Mouse (Mus musculus) heart, embryonic 16.5 days (tissue): ENCODE data around the gene Wdhd1. TPM values are rescaled to one million over a fixed set of nuclear protein-coding genes. Genes with fewer than 3 reads are reported as not detected.

Experiments
- ATAC-seq: fragments of 200-750 bp; cut with Nextera tagmentation; replicated peaks from 2 replicates; pipeline ENCODE4 v1.8.0; 2017; ENCODE audit warnings: moderate number of reproducible peaks; ENCODE audit not compliant: insufficient read depth, low FRiP score; ENCODE audit errors: extremely low read depth
- H3K27ac ChIP-seq: fragments of 300-500 bp; sonication (generic); 2 replicates; pipeline ENCODE4 v1.5.1; 2014; ENCODE audit warnings: mild to moderate bottlenecking, low read length, control low read depth, moderate library complexity
- H3K27me3 ChIP-seq: fragments of 300-500 bp; sonication (generic); 2 replicates; pipeline ENCODE4 v1.6.1; 2014; ENCODE audit warnings: low read length, mixed read lengths; ENCODE audit not compliant: control insufficient read depth, insufficient read depth
- H3K36me3 ChIP-seq: fragments of 300-500 bp; sonication (generic); 2 replicates; pipeline ENCODE4 v1.6.1; 2014; ENCODE audit not compliant: control insufficient read depth, insufficient read depth
- H3K4me1 ChIP-seq: fragments of 300-500 bp; sonication (generic); 2 replicates; pipeline ENCODE4 v1.6.1; 2014; ENCODE audit warnings: low read length, mixed read lengths; ENCODE audit not compliant: control insufficient read depth, insufficient read depth
- H3K4me2 ChIP-seq: fragments of 300-500 bp; sonication (generic); 2 replicates; pipeline ENCODE4 v1.6.1; 2014; ENCODE audit warnings: low read depth, mild to moderate bottlenecking, control low read depth, low read length
- H3K4me3 ChIP-seq: fragments of 300-500 bp; sonication (generic); 2 replicates; pipeline ENCODE4 v1.5.1; 2014; ENCODE audit warnings: mild to moderate bottlenecking, control low read depth, low read length
- H3K9ac ChIP-seq: fragments of 300-500 bp; sonication (generic); 2 replicates; pipeline ENCODE4 v1.6.1; 2014; ENCODE audit warnings: low read length, control low read depth
- H3K9me3 ChIP-seq: fragments of 300-500 bp; sonication (generic); replicated peaks from 2 replicates; pipeline ENCODE4 v1.6.1; 2016; ENCODE audit warnings: low read length; ENCODE audit not compliant: control insufficient read depth
- WGBS: fragments of 180-500 bp; shearing (Covaris S2); extraction: QIAGEN DNeasy Blood & Tissue Kit; methylation state at CpG from one replicate; pipeline ENCODE4 v1.1.7; 2014; 5-methylcytosine and 5-hydroxymethylcytosine counted together
- polyA plus RNA-seq: library from polyadenylated mRNA; unstranded; fragments of >200 nt; fragmentation: Nextera tagmentation; extraction: Ambion mirVana; gene quantifications from 2 replicates; pipeline ENCODE4 v1.2.1, GENCODE M21; 2015

Gene Wdhd1
- polyA plus RNA-seq, 1 experiment from 2014 or later, result 14.6 TPM

DNA sequence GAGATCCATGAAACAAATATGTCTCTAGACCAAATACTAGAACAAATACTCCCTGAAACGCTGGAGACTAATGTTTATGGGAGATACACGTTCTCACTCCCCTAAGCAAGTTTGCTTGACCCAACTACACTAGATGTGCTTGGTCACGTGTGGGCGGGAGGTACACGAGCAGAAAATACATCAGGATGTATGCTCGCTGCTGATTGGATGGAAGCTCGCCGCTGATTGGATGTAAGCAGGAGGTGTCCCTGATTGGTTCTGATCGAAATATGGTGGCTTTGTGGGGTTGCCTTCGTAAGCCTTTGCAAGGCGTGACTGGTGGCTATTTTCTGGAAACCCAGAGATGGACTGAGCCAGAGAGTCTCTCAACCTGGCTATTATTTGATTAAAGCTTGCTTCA, 55.1 kb downstream of the Wdhd1 start:
- no peaks in the 10 kb centered on the region for H3K4me1 ChIP-seq

DNA sequence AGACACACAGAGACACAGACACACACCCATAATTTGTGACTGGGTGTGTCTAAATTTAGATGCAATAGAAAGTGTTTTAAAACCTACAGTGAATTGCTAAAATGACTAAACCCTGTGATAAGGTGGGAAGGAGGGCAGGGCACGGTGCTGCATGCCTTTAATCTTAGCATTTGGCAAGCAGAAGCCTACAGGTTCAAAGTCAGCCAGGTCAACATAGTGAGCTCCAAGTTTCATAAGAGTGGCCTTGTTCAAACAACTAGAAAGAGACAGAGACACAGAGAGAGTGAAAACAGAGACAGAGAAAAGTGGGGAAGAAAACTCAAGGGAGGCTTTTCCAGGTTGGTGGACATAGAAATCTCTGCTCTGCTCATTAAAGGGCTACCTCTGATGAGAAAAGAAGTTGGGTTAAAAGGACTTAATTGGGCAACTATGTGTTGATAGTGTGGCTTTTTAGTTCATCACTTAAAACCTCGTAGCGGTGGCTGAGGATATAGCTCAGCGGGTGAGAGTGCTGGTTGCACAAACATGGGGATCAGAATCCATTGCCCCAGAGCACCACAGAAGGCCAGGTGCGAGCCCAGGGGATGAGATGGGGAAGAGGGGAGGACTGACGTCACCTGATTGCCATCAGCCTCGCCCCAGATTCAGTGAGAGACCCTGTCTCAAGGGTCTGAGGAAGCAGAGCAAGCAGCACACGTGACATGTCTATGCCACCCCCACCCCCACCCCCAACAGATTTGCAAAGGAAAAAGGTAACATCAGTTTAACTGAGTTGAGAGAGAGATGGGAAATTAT, 56.2 kb downstream of the Wdhd1 start:
- Histone ChIP-seq H3K9ac (no peak overlapping the region), H3K4me2 (no peak overlapping the region), H3K4me1 (no peaks in the 10 kb centered on the region), H3K27me3 (no peaks in the 10 kb centered on the region), H3K27ac (no peak overlapping the region), H3K4me3 (no peak overlapping the region), H3K9me3 (peaks cover 2% of the 10 kb centered on the region; the same call in 1 of the 2 replicates), H3K36me3 (no peaks in the 10 kb centered on the region)
- no peak for ATAC-seq
- 79% methylated on average over 8 of the region's 8 CpGs for WGBS

More for the DNA sequence above, 55.1 kb downstream of the Wdhd1 start:
- peaks cover 2% of the 10 kb centered on the region; the same call in 1 of the 2 replicates for H3K9me3 ChIP-seq
- H3K4me2 ChIP-seq, result no peak overlapping the region
- no peaks in the 10 kb centered on the region for H3K27me3 ChIP-seq
- no peak for ATAC-seq
- 83% methylated on average over 11 of the region's 11 CpGs for WGBS
- H3K27ac ChIP-seq, result no peak overlapping the region
- H3K4me3 ChIP-seq, result no peak overlapping the region
- H3K36me3 ChIP-seq, result no peaks in the 10 kb centered on the region
- H3K9ac ChIP-seq, result no peak overlapping the region

DNA sequence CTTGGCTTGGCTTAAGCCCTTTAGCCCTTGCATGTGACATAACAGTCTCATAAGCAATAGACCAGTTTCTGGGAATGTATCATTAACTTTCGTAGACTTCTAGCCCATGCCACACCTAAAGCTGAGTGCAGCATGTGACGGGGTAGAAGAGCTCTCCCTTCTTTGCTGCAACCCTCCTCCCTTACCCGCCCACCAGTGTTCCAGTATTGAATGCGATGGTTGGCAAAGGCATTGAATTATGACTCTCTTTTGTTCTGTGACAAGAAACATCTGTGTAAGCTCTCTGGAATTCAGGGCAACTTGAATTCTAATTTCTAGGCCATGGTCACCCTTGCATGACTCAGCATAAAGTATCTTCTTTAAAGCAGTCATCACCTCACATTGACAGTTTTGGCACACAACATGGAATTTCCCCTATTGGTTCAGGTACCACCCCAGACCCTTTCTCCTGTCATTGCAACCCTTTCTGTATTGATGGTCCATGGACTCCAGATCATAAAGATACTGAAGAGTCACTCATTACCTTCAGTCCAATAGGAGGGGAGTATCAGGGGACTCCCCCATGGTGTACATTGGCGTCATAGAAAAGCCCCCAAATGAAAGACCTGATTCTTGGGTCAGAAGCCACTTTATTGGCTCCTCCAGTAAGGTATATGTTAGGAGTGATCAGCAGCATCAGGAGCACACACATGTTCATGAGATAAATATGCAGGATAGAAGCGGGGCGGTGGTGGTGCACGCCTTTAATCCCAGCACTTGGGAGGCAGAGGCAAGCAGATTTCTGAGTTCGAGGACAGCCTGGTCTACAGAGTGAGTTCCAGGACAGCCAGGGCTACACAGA, 57.7 kb downstream of the Wdhd1 start:
- no peaks in the 10 kb centered on the region for H3K27me3 ChIP-seq
- H3K9ac ChIP-seq, result no peak overlapping the region
- no peak overlapping the region for H3K27ac ChIP-seq
- H3K4me3 ChIP-seq, result no peak overlapping the region
- H3K4me1 ChIP-seq, result no peaks in the 10 kb centered on the region
- no peak for ATAC-seq
- H3K4me2 ChIP-seq, result no peak overlapping the region
- H3K36me3 ChIP-seq, result no peaks in the 10 kb centered on the region
- H3K9me3 ChIP-seq, result no peaks in the 10 kb centered on the region
- WGBS, result 91% methylated on average over 9 of the region's 9 CpGs

DNA sequence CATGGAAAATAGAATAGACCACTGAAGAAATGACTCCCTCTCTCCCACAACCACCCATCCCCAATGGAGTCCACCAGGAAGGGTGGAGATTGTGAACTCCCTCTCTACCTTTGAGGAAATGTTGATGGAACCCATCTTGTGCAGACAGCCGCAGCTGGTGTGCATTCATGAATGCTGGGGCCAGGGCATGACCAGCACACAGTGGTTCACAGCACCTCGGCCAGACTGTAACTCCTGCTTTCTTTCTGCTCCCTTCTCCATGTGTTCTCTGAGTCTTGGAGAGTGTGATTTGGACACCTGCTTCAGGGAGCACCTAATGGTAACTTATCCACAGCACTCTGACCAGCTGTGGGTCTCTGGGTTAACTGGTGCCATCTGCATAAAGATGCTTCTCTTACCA, 60.1 kb downstream of the Wdhd1 start:
- no peaks in the 10 kb centered on the region for H3K9me3 ChIP-seq
- H3K27me3 ChIP-seq, result no peaks in the 10 kb centered on the region
- H3K4me1 ChIP-seq, result no peaks in the 10 kb centered on the region
- H3K9ac ChIP-seq, result no peak overlapping the region
- H3K4me3 ChIP-seq, result no peak overlapping the region
- WGBS, result 73% methylated on average over 2 of the region's 2 CpGs
- H3K27ac ChIP-seq, result no peak overlapping the region
- H3K4me2 ChIP-seq, result no peak overlapping the region
- no peak for ATAC-seq
- no peaks in the 10 kb centered on the region for H3K36me3 ChIP-seq

DNA sequence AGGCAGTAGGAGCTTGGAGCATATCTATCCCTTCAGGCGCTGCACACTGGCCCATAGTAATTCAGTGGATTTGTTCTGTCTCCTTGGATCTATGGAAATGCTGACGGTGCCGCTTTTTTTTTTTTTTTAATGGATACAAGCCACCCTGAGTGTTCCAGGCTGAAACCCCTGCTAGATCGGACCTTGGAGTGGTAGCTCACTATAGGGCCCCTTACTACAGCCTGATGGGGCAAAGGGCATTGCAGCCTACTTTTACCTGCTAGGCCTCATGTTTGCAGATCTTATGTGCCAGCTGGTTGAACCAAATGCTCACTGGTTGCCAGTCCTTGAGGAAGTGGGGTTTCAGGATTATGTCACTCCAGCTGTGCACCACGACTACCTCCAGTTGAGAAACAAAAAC, 62.3 kb downstream of the Wdhd1 start:
- Histone ChIP-seq H3K4me3 (no peak overlapping the region), H3K9ac (no peak overlapping the region), H3K9me3 (no peaks in the 10 kb centered on the region), H3K4me1 (no peaks in the 10 kb centered on the region), H3K36me3 (no peaks in the 10 kb centered on the region), H3K27me3 (no peaks in the 10 kb centered on the region), H3K27ac (no peak overlapping the region), H3K4me2 (no peak overlapping the region)
- WGBS, result 81% methylated on average over 5 of the region's 5 CpGs
- no peak for ATAC-seq

DNA sequence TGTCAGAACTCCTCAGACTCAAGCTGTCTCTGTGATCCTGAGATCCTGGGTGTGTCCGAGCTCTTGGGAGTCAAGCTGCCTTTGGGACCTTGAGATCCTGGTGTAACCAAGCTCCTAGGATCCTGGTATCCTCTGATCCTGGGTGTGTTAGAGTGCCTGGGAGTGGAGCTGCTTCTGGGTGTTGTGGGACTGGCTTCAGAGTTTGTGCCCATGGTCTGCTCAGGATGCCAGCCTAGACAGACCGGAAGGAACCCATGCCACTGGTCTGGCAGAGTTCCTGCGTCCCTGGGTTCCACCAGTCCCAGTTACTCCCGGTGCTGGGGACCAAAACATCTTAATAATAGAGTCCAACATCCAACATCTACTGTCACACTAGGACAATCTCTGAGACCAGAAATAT, 63.4 kb downstream of the Wdhd1 start:
- H3K4me3 ChIP-seq, result no peak overlapping the region
- no peak overlapping the region for H3K9ac ChIP-seq
- no peaks in the 10 kb centered on the region for H3K27me3 ChIP-seq
- no peaks in the 10 kb centered on the region for H3K4me1 ChIP-seq
- H3K27ac ChIP-seq, result no peak overlapping the region
- 85% methylated on average over 4 of the region's 4 CpGs for WGBS
- no peaks in the 10 kb centered on the region for H3K9me3 ChIP-seq
- no peak overlapping the region for H3K4me2 ChIP-seq
- ATAC-seq, result no peak
- no peaks in the 10 kb centered on the region for H3K36me3 ChIP-seq

DNA sequence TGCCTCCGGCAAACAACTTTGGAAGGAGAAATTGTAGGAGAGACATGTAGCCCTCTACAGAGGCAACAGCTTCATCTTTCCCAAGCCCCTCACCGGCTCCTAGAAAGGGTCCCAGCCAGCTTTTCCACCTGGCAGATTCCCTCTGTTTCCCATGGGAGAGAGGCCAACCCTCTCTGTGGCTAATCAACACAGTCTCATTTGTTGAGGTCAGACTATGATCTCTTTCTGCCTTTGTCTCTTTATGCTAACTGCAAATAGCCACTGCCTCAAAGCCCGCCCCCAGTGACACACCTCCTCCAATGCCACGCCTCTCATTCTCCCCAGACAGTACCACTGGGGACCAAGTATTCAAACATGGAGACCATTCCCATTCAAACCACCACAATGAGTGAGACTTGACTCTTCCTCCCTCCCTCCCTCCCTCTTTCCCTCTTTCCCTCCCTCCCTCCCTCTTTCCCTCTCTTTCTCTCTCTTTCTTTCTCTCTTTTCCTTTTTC, 66.9 kb downstream of the Wdhd1 start:
- H3K4me2 ChIP-seq, result no peak overlapping the region
- no peak for ATAC-seq
- no peak overlapping the region for H3K4me3 ChIP-seq
- H3K27me3 ChIP-seq, result no peaks in the 10 kb centered on the region
- no peaks in the 10 kb centered on the region for H3K36me3 ChIP-seq
- no peaks in the 10 kb centered on the region for H3K4me1 ChIP-seq
- H3K27ac ChIP-seq, result no peak overlapping the region
- WGBS, result 83% methylated on average over 4 of the region's 4 CpGs
- no peaks in the 10 kb centered on the region for H3K9me3 ChIP-seq
- H3K9ac ChIP-seq, result no peak overlapping the region

DNA sequence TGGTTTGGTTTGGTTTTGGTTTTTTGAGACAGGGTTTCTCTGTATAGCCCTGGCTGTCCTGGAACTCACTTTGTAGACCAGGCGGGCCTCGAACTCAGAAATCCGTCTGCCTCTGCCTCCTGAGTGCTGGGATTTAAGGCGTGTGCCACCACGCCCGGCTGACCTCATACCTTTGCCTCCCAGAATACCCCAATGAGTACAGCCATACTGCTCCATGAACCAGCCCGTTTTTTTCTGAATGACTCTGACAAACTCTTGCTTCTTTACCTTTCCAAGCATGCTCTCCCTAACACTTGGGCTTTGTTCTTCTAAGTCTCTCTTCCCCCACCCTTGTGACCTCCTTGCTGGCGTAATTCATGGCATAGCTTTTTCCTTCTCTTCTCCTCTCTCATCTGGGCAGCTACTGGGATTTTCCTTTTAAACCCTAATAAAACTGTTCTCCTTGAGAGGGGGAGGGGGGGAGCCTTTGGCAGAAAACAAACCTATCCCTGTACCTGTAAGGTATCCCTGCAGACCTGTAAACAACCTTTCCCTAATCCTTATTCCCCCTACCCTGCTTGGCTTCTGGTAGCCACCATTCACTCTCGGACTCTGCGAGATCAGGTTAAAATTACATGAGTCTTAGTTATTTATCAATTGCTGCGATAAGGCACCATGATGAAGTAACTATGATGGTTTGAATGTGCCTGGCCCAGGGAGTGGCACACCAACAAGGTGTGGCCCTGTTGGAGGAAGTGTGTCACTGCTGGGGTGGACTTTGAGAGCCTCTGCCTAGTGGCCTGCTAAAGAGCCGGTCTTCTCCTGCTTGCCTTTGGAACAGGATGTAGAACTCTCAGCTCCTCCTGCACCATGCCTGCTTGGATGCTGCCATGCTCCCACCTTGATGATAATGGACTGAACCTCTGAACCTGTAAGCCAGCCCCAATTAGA, 67.8 kb downstream of the Wdhd1 start:
- Histone ChIP-seq H3K4me2 (no peak overlapping the region), H3K4me1 (no peaks in the 10 kb centered on the region), H3K27me3 (no peaks in the 10 kb centered on the region), H3K9ac (no peak overlapping the region), H3K9me3 (no peaks in the 10 kb centered on the region), H3K4me3 (no peak overlapping the region), H3K27ac (no peak overlapping the region), H3K36me3 (no peaks in the 10 kb centered on the region)
- 85% methylated on average over 12 of the region's 12 CpGs for WGBS
- ATAC-seq, result no peak
